Mouse (Mus musculus): Measurements from ENCODE around the gene Olfr344. TPM values are rescaled to one million over a fixed set of nuclear protein-coding genes. Genes with fewer than 3 reads are reported as not detected.

Gene Olfr344
- total RNA-seq (2018; cell fraction: chromatin; rRNA removed), result not detected
- not detected for total RNA-seq (2018; cell fraction: cytosol; rRNA removed)
- total RNA-seq (2018; cell fraction: nucleus; rRNA removed), result not detected
- not detected in 3 replicates for polyA plus RNA-seq (2018)

- H3K27ac ChIP-seq, result no peak within 1 kb of the TSS
- H3K36me3 ChIP-seq (ENCODE audit: inconsistent target), result no peaks in the 10 kb centered on the region
- no peak within 1 kb of the TSS for H3K4me3 ChIP-seq (ENCODE audit: inconsistent target)
- no peaks in the 10 kb centered on the region for H3K79me2 ChIP-seq (ENCODE audit: inconsistent target)
- whole genome bisulfite sequencing (ENCODE audit: missing documents), result 85% methylated on average over 1 of the region's 1 CpGs
Measured at GRCm38 (mm10) chr2:36566362-36566761, at the start of gene Olfr344. Gene Olfr344, plus strand, starts transcription at chr2:36566662.

GRCm38 (mm10) chr2:36524698-36525097 is 41.8 kb upstream of the Olfr344 start, which contains the start of gene Olfr342:
Gene Olfr342, plus strand, starts transcription at chr2:36524998.
- H3K27ac ChIP-seq, result no peak within 1 kb of the TSS
- 78% methylated on average over 3 of the region's 3 CpGs for WGBS (ENCODE audit: missing documents)
- H3K79me2 ChIP-seq (ENCODE audit: inconsistent target), result no peaks in the 10 kb centered on the region
- no peak within 1 kb of the TSS for H3K4me3 ChIP-seq (ENCODE audit: inconsistent target)
- H3K36me3 ChIP-seq (ENCODE audit: inconsistent target), result no peaks in the 10 kb centered on the region

- Histone ChIP-seq H3K27ac (no peak overlapping the region), H3K4me3 (ENCODE audit: inconsistent target) (no peak overlapping the region), H3K36me3 (ENCODE audit: inconsistent target) (no peaks in the 10 kb centered on the region), H3K79me2 (ENCODE audit: inconsistent target) (no peaks in the 10 kb centered on the region)
Measured at GRCm38 (mm10) chr2:36565156-36565555, 1.3 kb upstream of the Olfr344 start.

- Histone ChIP-seq H3K27ac (no peak overlapping the region), H3K79me2 (ENCODE audit: inconsistent target) (no peaks in the 10 kb centered on the region), H3K4me3 (ENCODE audit: inconsistent target) (no peak overlapping the region), H3K36me3 (ENCODE audit: inconsistent target) (no peaks in the 10 kb centered on the region)
Measured at GRCm38 (mm10) chr2:36567022-36567421, 560 bp downstream of the Olfr344 start.

- 83% methylated on average over 3 of the region's 3 CpGs for WGBS (ENCODE audit: missing documents)
- Histone ChIP-seq H3K79me2 (ENCODE audit: inconsistent target) (no peaks in the 10 kb centered on the region), H3K27ac (no peak overlapping the region), H3K36me3 (ENCODE audit: inconsistent target) (no peaks in the 10 kb centered on the region), H3K4me3 (ENCODE audit: inconsistent target) (no peak overlapping the region)
Measured at GRCm38 (mm10) chr2:36567845-36568244, 1.4 kb downstream of the Olfr344 start.

Other genes starting within 250 kb of the Olfr344 start
- not detected in 3 replicates for gene Olfr338, start 193.1 kb upstream of the Olfr344 start, polyA plus RNA-seq (2018)
- gene Olfr339, start 147.7 kb upstream of the Olfr344 start, polyA plus RNA-seq (2018), result not detected in 3 replicates
- gene Olfr340, start 114.1 kb upstream of the Olfr344 start, polyA plus RNA-seq (2018), result not detected in 3 replicates
- gene Olfr341, start 84.2 kb upstream of the Olfr344 start, polyA plus RNA-seq (2018), result not detected in 3 replicates
- not detected in 3 replicates for gene Olfr342, start 41.7 kb upstream of the Olfr344 start, polyA plus RNA-seq (2018)
- gene Olfr345, start 73.4 kb downstream of the Olfr344 start, polyA plus RNA-seq (2018), result not detected in 3 replicates
- not detected in 3 replicates for gene Olfr346, start 119.1 kb downstream of the Olfr344 start, polyA plus RNA-seq (2018)
- gene Olfr347, start 165.2 kb downstream of the Olfr344 start, polyA plus RNA-seq (2018), result not detected in 3 replicates
- gene Olfr348, start 217.6 kb downstream of the Olfr344 start, polyA plus RNA-seq (2018), result not detected in 3 replicates
- gene Olfr50, start 223.9 kb downstream of the Olfr344 start, polyA plus RNA-seq (2018), result not detected in 3 replicates